Mouse (Mus musculus) G1E (cell line): Measurements from ENCODE around the gene Dpf3.

Experiments used
- CTCF ChIP-seq: IDR thresholded peaks from 2 replicates; pipeline ENCODE4 v1.5.1; 2012; ENCODE audit warnings: low read depth, low read length, inconsistent platforms, mixed read lengths
- GATA1 ChIP-seq: IDR thresholded peaks from 2 replicates; pipeline ENCODE4 v1.6.1; 2012; ENCODE audit warnings: borderline replicate concordance, low read length, inconsistent platforms, mixed read lengths
- GATA2 ChIP-seq: IDR thresholded peaks from 2 replicates; pipeline ENCODE4 v1.6.1; 2012; ENCODE audit warnings: low read depth, low read length, inconsistent platforms, borderline replicate concordance
- POLR2AphosphoS5 ChIP-seq: IDR thresholded peaks from 2 replicates; pipeline ENCODE4 v1.6.1; 2012; ENCODE audit warnings: low read depth, low read length, inconsistent platforms; ENCODE audit not compliant: insufficient replicate concordance
- TAL1 ChIP-seq: conservative IDR thresholded peaks from 2 replicates; pipeline ENCODE4 v1.6.1; 2012; ENCODE audit warnings: low read depth, low read length, inconsistent platforms, mixed read lengths

DNA sequence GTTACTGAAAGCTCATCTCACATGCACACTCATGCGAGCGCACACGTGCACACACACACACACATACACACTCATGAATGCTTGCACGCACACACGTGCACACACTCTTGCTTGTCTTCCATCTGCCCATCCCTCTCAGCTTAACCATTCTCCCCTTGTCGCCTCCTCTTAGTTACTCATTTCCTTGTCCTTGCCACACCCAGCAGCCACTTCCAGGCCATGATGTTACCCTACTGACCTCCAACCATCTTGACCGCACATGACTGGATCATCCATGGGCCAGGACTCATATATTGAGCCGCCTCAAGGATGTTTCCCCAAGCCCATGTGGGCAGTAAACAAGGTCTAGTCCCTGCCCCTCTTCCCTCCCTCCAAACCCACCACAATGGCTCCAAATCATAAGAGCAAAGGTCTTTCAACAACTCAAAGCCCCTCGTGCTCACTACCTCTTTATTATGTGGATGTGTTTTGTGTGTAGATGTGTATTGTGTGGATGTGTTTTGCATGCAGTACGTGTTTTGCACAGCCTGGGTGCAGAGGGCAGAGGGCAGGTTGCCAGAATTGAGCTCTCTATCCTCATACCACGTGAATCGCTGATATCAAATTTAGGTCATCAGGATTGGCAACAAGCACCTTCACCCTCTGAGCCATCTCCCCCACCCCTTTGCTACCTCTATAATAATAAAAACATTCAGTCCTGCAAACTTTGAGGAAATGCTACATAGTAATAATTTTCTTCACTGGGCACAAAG, 82.0 kb downstream of the Dpf3 start:
- TF ChIP-seq POLR2AphosphoS5 (no peak; the same call in 1 of the 2 replicates), CTCF (no peak), TAL1 (no peak), GATA1 (no peak), GATA2 (no peak)
